Mouse (Mus musculus): ENCODE data around the gene Mfsd2b. TPM values are rescaled to one million over a fixed set of nuclear protein-coding genes. Genes with fewer than 3 reads are reported as not detected.

The Mfsd2b gene
- polyA plus RNA-seq, 1 experiment from 2014 or later, result 4.7 TPM

DNA sequence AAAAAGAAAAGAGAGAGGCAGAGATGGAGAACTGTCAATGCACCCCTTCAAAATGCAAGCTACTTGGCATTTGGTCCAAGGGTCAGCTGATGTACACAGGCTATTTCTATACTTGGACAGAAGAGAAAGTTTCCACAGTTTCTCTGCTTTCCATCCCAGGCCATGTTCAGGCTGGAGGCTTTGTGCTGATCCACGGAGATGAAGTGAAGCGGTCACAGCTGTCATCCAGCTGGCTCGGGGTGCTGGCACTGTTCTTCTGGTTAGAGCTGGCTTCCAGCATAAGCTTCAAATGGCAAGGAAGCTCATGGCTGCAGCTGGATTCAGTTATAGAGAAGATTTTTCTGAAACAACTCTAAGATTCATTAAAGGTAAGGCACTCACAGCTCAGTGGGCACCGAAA lies 60.5 kb downstream of the Mfsd2b start:
- H3K27me3 ChIP-seq (ENCODE audit: control insufficient read depth, insufficient read depth, low read length), result no peaks in the 10 kb centered on the region
- no peak overlapping the region for H3K27ac ChIP-seq (ENCODE audit: low read depth, low read length)
- no peak overlapping the region for H3K9ac ChIP-seq (ENCODE audit: low read length)
- no peak for DNase-seq (ENCODE audit: low spot score)
- 90% methylated on average over 4 of the region's 4 CpGs for WGBS
- no peak overlapping the region for H3K4me3 ChIP-seq (ENCODE audit: low read depth, low read length)
- no peaks in the 10 kb centered on the region; the same call in 1 of the 2 replicates for H3K4me1 ChIP-seq (ENCODE audit: control insufficient read depth, insufficient read depth, low read length)
- no peaks in the 10 kb centered on the region for H3K36me3 ChIP-seq (ENCODE audit: control insufficient read depth, insufficient read depth, low read length)
- no peak overlapping the region for H3K4me2 ChIP-seq (ENCODE audit: low read depth)
- no peak for ATAC-seq (ENCODE audit: insufficient read depth, low FRiP score, low TSS enrichment)
- H3K9me3 ChIP-seq (ENCODE audit: control insufficient read depth, low read length), result no peaks in the 10 kb centered on the region

Other genes with a start within 250 kb of the Mfsd2b start
- 0.49 TPM in 1 of 2 replicates, not detected in the other for gene Fam228a, start 135.9 kb downstream of the Mfsd2b start, polyA plus RNA-seq (2014; fragmentation: Nextera tagmentation; extraction: Ambion mirVana)
- gene Pfn4, start 105.3 kb downstream of the Mfsd2b start, polyA plus RNA-seq (2014; fragmentation: Nextera tagmentation; extraction: Ambion mirVana), result 4.1 and 5.2 TPM in 2 replicates
- 3.5 and 3.9 TPM in 2 replicates for gene Fam228b, start 105.1 kb downstream of the Mfsd2b start, polyA plus RNA-seq (2014; fragmentation: Nextera tagmentation; extraction: Ambion mirVana)
- gene Sf3b6, start 56.8 kb downstream of the Mfsd2b start, polyA plus RNA-seq (2014; fragmentation: Nextera tagmentation; extraction: Ambion mirVana), result 330 TPM in 2 replicates
- 22.7 and 30.2 TPM in 2 replicates for gene Fkbp1b, start 32.8 kb downstream of the Mfsd2b start, polyA plus RNA-seq (2014; fragmentation: Nextera tagmentation; extraction: Ambion mirVana)
- gene Wdcp, start 31.1 kb downstream of the Mfsd2b start, polyA plus RNA-seq (2014; fragmentation: Nextera tagmentation; extraction: Ambion mirVana), result 16.2 and 17.5 TPM in 2 replicates
- gene Ubxn2a, start 33.3 kb upstream of the Mfsd2b start, polyA plus RNA-seq (2014; fragmentation: Nextera tagmentation; extraction: Ambion mirVana), result 26.5 and 26.7 TPM in 2 replicates
- gene Atad2b, start 43.0 kb upstream of the Mfsd2b start, polyA plus RNA-seq (2014; fragmentation: Nextera tagmentation; extraction: Ambion mirVana), result 22.5 and 27.1 TPM in 2 replicates

Data from neural tube, embryonic 11.5 days (tissue).